Mouse (Mus musculus): Measurements from ENCODE around the gene Irs3.
"Not testable (repeated sequence)": the region's sequence is repeated elsewhere in the genome, so short reads cannot be mapped to it uniquely, and the experiment has no call there.

DNA sequence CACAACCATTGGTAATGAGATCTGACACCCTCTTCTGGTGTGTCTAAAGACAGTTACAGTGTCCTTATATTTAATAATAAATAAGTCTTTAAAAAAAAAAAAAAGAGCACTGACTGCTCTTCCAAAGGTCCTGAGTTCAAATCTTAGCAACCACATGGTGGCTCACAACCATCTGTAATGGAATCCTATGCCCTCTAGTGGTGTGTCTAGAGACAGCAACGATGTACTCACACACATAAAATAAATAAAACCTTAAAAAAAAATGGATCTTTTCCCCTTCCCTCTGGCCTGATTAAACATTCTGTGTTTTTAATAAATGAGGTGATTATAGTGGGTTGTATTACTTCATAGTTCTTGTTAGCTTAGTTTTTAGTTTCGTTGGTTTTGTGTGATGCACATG, 30.6 kb downstream of the Irs3 start:
- TF ChIP-seq POLR2A (IDR thresholded peaks at IDR 0.05; ENCODE audit: low read depth, low read length); CTCF (IDR thresholded peaks at IDR 0.05; ENCODE audit: extremely low read depth, insufficient read depth, insufficient read length, insufficient replicate concordance): not testable (repeated sequence)
